Mouse (Mus musculus): ENCODE data around the gene Rnf126. TPM values are rescaled to one million over a fixed set of nuclear protein-coding genes. Genes with fewer than 3 reads are reported as not detected.

Rnf126 gene
- polyA plus RNA-seq (2012; ENCODE audit: insufficient read depth, insufficient read length, low replicate concordance, missing spikeins): not detected in 2 replicates

DNA sequence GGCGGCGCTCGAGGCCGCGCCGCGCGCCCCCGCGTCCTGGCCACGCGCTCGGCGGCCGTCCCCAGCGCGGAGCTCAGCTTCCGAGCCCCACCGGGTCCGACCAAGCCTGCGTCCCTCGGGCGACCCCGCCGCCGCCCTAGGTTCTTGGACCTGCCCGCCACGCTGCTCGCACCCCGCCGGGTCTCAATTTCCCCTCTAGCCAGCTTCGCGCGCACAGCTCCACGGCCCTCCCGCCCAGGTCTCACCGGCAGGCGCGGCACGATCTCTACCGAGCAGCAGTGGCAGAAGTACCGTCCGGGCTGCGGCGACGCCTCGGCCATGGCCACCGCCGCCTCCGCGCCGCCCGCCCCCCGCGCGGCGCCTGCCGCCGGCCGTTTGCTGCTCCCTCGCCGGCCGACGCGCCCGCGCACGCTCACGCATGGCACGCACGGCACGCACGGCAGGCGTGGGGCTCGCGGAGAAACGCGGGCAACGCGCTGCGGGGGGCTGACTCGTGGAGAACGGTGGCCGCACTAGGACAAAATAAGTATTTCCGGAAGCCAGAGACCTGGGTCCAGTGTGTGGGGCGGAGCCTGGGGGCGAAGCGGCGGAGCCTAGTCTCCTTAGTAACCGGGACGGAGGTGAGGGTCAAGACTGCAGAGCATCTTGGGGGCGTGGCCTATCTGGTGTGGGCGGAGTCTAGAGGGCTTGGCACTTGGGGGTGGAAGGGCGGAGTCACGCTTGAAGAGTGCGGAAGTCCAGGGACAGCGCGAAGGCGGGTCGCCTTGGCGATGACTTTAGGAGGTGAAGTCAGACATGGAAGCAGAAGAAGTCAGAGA is at the start of gene Rnf126:
TSS of gene Rnf126 (minus strand) at position 445 of the 818 bp plus-strand sequence.
- WGBS: 1% methylated on average over 101 of the region's 101 CpGs
- TF ChIP-seq POLR2A (IDR thresholded peaks at IDR 0.05; ENCODE audit: insufficient read depth, low read depth, low read length) (peak; percentile 34), CTCF (IDR thresholded peaks at IDR 0.05; ENCODE audit: insufficient read depth, low read depth, low read length) (no peak)
- Histone ChIP-seq H3K4me1 (ENCODE audit: control insufficient read depth, insufficient read depth, low read length) (peaks cover 35% of the 10 kb centered on the region), H3K27ac (ENCODE audit: insufficient read depth, low read depth, low read length) (peak within 1 kb of the TSS; percentile 96), H3K4me3 (ENCODE audit: insufficient read depth, low read depth, low read length) (peak within 1 kb of the TSS; percentile 91)

DNA sequence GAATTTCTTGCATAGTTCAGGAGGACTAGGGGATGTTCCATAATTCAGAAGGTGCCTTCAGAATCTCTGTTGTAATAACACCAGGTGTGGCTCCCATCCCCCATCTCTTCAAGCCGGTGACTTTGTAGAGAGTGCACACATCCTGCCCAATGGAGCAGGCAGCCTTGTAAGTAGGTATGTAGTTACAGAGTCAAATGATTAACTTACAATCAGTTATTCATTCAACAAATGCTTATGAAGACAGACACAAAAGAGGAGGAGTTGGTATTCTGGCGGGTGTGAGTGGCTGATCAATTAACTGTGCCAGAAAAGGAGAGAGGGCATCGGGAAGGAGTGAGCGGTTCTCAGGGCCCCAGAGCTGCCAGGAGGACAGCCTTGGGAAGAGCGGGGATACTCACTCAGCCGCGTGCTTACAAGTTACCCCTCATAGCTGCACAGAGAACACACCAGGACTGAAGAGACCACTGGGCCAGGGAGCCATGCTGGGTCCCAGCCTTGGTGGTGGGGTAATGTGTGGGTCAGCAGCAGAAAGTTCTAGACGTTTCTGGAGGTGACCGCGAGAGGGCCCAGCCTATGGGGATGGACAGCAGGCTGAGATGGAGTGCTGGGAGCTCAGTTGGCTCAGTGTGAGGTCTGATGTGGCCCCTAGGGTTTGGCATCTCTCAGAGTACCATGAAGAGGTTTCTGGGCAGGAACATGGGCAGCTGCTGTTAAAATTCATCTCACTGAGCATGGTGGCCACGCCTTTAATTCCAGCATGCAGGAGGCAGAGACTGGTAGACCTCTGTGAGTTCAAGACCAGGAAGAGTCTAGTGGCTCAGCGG is 49.1 kb upstream of the Rnf126 start:
- 81% methylated on average over 12 of the region's 12 CpGs for WGBS

DNA sequence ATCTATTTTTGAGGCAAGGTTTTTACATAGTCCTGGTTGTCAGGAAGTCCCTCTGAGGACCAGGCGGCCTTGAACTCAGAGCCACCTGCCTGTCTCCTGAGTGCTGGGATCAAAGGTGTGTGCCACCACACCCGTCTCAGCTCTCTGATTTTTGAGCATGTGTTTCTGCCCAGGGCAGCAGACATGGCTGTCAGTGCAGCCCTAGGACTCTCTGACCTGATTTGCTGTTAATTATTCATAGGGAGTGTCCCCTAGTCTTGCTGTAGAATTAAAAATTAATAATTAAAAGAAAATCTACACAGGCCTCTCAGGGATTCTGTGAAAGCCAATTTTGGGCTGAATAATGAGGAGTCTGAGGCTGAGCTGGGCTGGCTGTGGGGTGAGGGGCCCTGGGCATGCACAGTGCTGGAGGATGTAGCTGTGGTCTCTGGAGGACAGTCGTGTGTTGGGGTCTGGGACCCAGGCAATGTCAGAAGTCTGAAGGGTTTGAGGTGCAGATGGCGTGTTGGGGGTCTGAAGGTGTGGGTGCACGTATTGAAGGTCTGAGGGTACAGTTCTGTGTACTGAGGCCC is 47.6 kb upstream of the Rnf126 start:
- no peak overlapping the region for H3K27ac ChIP-seq (ENCODE audit: insufficient read depth, low read depth, low read length)
- no peak overlapping the region for H3K4me3 ChIP-seq (ENCODE audit: insufficient read depth, low read depth, low read length)
- no peak for TF ChIP-seq CTCF (IDR thresholded peaks at IDR 0.05; ENCODE audit: insufficient read depth, low read depth, low read length)
- TF ChIP-seq POLR2A (IDR thresholded peaks at IDR 0.05; ENCODE audit: insufficient read depth, low read depth, low read length): no peak
- WGBS: 92% methylated on average over 5 of the region's 5 CpGs
- peaks cover 7% of the 10 kb centered on the region; the same call in 1 of the 2 replicates for H3K4me1 ChIP-seq (ENCODE audit: control insufficient read depth, insufficient read depth, low read length)

More for the DNA sequence above, 49.1 kb upstream of the Rnf126 start:
- no peak for TF ChIP-seq POLR2A (IDR thresholded peaks at IDR 0.05; ENCODE audit: insufficient read depth, low read depth, low read length)
- TF ChIP-seq CTCF (IDR thresholded peaks at IDR 0.05; ENCODE audit: insufficient read depth, low read depth, low read length): no peak
- Histone ChIP-seq H3K4me3 (ENCODE audit: insufficient read depth, low read depth, low read length) (no peak overlapping the region), H3K4me1 (ENCODE audit: control insufficient read depth, insufficient read depth, low read length) (peaks cover 7% of the 10 kb centered on the region; the same call in 1 of the 2 replicates), H3K27ac (ENCODE audit: insufficient read depth, low read depth, low read length) (no peak overlapping the region)

DNA sequence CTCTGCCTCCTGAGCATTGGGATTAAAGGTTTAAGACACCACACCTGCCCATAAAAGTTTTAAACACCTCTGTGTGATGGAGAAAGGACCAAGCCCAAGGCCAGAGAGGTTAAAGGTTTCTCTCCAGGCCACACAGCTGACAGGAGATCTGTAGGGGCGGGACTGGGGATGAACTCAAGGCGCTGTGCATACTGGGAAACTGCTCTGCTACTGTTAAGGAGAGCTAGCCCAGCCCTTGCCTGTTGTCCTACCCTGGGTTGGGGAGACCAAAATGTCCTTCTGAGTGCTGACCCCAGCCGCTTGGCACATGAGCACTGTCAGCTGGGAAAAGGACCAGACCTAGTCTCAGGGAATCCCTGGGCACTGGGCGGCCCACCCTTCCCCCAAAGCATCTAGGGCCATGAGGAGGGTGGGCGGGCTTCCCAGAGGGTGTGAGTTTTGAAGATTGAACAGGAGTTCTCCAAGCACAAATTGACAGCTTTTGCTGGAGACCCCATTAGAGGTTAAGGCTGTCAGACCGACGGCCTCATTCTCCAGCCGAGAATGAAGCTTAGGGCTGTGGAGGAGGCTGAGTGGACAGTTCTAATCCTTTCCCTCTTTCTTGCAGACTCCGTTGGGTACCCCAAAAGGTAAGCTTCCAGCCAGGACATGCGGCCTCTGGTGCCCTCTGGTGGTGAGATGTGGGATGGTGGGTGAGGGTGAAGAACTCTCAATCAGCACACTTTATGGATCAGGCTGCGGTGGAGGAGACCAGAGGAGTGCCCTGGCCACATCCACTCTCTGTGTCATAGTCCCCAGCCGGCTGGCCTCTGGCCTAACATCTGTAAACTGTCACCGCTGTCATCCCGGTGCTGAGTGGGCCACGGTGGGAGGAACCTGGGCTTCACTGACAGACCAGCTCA is 45.2 kb upstream of the Rnf126 start:
- peaks cover 21% of the 10 kb centered on the region for H3K4me1 ChIP-seq (ENCODE audit: control insufficient read depth, insufficient read depth, low read length)
- H3K27ac ChIP-seq (ENCODE audit: insufficient read depth, low read depth, low read length): no peak overlapping the region
- TF ChIP-seq POLR2A (IDR thresholded peaks at IDR 0.05; ENCODE audit: insufficient read depth, low read depth, low read length): no peak
- peak; percentile 92 for TF ChIP-seq CTCF (IDR thresholded peaks at IDR 0.05; ENCODE audit: insufficient read depth, low read depth, low read length)
- H3K4me3 ChIP-seq (ENCODE audit: insufficient read depth, low read depth, low read length): no peak overlapping the region
- 26% methylated on average over 15 of the region's 15 CpGs for WGBS

DNA sequence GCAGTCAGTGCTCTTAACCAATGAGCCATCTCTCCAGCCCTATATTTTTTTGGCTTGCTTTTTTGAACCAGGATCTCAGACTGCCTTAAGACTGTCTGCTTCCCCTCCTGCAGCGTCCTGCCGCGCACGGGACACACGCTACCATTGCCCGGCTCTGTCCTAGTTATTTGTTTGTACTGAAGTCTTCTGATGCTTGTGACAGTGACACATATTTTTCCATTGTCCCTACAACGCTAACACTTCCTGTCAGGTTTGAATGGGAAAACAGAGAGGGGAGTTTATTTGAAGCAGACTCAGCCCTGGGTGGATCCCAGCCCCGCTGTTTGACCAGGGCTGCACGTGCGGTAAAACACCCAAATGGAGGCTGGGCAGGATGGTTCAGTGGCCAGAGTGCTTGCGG is 42.0 kb upstream of the Rnf126 start:
- H3K27ac ChIP-seq (ENCODE audit: insufficient read depth, low read depth, low read length): no peak overlapping the region
- no peak overlapping the region for H3K4me3 ChIP-seq (ENCODE audit: insufficient read depth, low read depth, low read length)
- H3K4me1 ChIP-seq (ENCODE audit: control insufficient read depth, insufficient read depth, low read length): peaks cover 52% of the 10 kb centered on the region
- WGBS: 84% methylated on average over 11 of the region's 11 CpGs
- TF ChIP-seq CTCF (IDR thresholded peaks at IDR 0.05; ENCODE audit: insufficient read depth, low read depth, low read length): no peak
- TF ChIP-seq POLR2A (IDR thresholded peaks at IDR 0.05; ENCODE audit: insufficient read depth, low read depth, low read length): no peak

DNA sequence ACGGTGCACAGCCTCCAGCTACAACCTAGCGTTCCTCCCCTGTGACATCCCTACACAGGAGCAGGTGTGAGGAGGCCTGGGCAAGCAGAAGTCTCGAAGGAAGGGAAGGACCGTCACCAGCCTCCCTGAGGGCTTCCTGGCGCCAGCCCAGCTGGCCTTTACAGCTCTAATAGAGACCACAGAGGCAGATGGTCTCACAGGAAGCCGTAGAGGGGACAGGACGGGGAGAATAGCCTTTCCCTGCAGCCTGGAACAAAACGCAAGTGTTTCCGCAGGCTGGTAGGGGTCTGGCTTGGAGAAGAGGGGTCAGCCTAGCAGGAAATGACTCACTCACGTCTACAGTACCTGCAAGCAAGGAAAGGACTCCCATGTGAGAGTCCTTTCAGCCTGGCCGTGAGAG is 41.1 kb upstream of the Rnf126 start:
- Histone ChIP-seq H3K4me1 (ENCODE audit: control insufficient read depth, insufficient read depth, low read length) (peaks cover 59% of the 10 kb centered on the region), H3K27ac (ENCODE audit: insufficient read depth, low read depth, low read length) (peak overlapping the region; percentile 32; the same call in 1 of the 2 replicates), H3K4me3 (ENCODE audit: insufficient read depth, low read depth, low read length) (no peak overlapping the region)
- no peak for TF ChIP-seq POLR2A (IDR thresholded peaks at IDR 0.05; ENCODE audit: insufficient read depth, low read depth, low read length)
- no peak for TF ChIP-seq CTCF (IDR thresholded peaks at IDR 0.05; ENCODE audit: insufficient read depth, low read depth, low read length)
- WGBS: 58% methylated on average over 11 of the region's 11 CpGs

DNA sequence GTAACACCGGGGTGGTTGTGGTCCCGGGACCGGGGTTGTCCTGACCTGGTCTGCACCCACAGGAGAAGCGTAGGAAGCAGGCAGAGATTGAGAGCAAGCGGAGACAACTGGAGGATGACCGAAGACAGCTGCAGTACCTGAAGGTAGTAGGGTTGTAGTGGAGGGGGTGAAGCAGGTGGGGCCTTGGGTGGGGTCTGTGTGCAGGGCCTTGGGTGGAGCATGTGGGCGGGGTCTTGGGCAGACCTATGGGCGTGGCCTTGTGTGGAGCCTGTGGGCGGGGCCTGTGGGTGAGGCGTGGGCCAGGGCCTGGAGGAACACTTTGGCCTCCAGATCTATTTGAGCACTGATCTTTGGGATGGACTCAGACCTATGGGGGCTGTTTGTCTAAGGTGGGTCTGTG is 40.2 kb upstream of the Rnf126 start:
- Histone ChIP-seq H3K27ac (ENCODE audit: insufficient read depth, low read depth, low read length) (peak overlapping the region; percentile 94; the same call in 1 of the 2 replicates), H3K4me3 (ENCODE audit: insufficient read depth, low read depth, low read length) (no peak overlapping the region), H3K4me1 (ENCODE audit: control insufficient read depth, insufficient read depth, low read length) (peaks cover 63% of the 10 kb centered on the region)
- TF ChIP-seq POLR2A (IDR thresholded peaks at IDR 0.05; ENCODE audit: insufficient read depth, low read depth, low read length): no peak
- no peak for TF ChIP-seq CTCF (IDR thresholded peaks at IDR 0.05; ENCODE audit: insufficient read depth, low read depth, low read length)
- 84% methylated on average over 10 of the region's 10 CpGs for WGBS

DNA sequence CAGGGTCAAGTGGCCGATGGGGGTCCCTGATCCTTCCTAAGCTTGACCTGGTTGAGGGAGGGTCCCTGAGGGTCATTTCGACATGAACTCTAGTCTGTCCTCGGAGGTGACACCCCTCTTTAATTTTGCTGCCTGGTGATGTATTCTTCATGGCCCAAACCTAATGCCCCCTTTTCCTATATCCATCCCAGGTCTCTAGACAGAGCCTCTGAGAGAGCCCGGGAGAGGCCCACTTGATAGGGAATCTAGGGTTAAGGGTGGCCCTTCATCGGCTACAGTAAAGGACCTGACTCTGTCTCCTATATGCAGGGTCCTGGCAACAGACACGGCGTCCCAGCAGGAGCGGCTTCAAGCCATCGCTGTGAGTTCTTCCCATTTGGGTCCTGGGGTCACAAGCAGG is 39.6 kb upstream of the Rnf126 start:
- TF ChIP-seq POLR2A (IDR thresholded peaks at IDR 0.05; ENCODE audit: insufficient read depth, low read depth, low read length) (no peak), CTCF (IDR thresholded peaks at IDR 0.05; ENCODE audit: insufficient read depth, low read depth, low read length) (no peak)
- 88% methylated on average over 9 of the region's 9 CpGs for WGBS
- H3K27ac ChIP-seq (ENCODE audit: insufficient read depth, low read depth, low read length): peak overlapping the region; percentile 94; the same call in 1 of the 2 replicates
- peaks cover 68% of the 10 kb centered on the region for H3K4me1 ChIP-seq (ENCODE audit: control insufficient read depth, insufficient read depth, low read length)
- H3K4me3 ChIP-seq (ENCODE audit: insufficient read depth, low read depth, low read length): no peak overlapping the region
